Mouse (Mus musculus) Patski (cell line): ENCODE data around the gene Ttll13. TPM values are rescaled to one million over a fixed set of nuclear protein-coding genes. Genes with fewer than 3 reads are reported as not detected.

Source experiments
- ATAC-seq: fragments of 100-300 bp; one replicate; pipeline ENCODE4 v1.8.0; 2021
- CTCF ChIA-PET: fragments of 350-600 bp; sonication (Branson Sonifier 250); formaldehyde crosslinking; loops from one replicate; lab custom pipeline; 2022; ENCODE audit warnings: inconsistent platforms; lab: Charles Lee
- POLR2A ChIA-PET: fragments of 350-600 bp; sonication (Branson Sonifier 250); formaldehyde crosslinking; loops from one replicate; lab custom pipeline; 2022; ENCODE audit warnings: antibody characterized with exemption, inconsistent platforms; lab: Charles Lee
- DNase-seq: peaks from one replicate; pipeline ENCODE4 v3.0.0-alpha.2; 2011; ENCODE audit warnings: low read depth, low spot score
- H3K27me3 ChIP-seq: fragments of 371-371 bp; one replicate; pipeline ENCODE4 v1.5.1; 2021
- CTCF ChIP-seq: fragments of 100-300 bp; IDR thresholded peaks from one replicate; pipeline ENCODE4 v1.5.1; 2021
- in situ Hi-C: fragments of 300-500 bp; cut with MboI; formaldehyde crosslinking; loops from 3 replicates; pipeline ENCODE4 v1.11.1; 2018; ENCODE audit warnings: low pct_unique_long_range_greater_than_20kb, mixed read lengths
- polyA plus RNA-seq: library from polyadenylated mRNA; unstranded; gene quantifications from one replicate; pipeline ENCODE4 v1.2.3, GENCODE M21; 2021

Ttll13 gene
- polyA plus RNA-seq, 1 experiment from 2014 or later = 0.73 TPM

DNA sequence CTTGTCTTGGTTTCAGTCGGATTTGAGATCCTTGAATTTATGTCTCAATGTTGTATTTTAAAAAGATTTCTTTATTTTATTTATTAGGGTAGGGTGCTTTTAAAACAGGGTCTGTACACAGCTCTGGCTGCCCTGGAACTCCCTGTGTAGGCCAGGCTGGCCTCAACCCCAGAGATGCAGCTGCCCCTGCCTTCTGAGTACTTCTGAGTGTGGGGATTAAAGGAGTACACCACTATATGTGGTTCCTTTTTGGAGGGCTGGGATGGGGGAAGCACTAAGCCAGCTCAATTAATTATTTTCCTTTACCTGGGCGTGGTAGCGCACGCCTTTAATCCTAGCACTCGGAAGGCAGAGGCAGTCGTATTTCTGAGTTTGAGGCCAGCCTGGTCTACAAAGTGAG, 50.3 kb downstream of the Ttll13 start:
- in situ Hi-C loops = no loop called here
- POLR2A ChIA-PET = interaction anchor here (0.6 to 0.7 kb wide), 2 partner anchors 27 to 42 kb away, joined by 4 to 5 read pairs; no protein-coding TSS in a partner anchor
- ATAC-seq (no peak), DNase-seq (no peak)
- H3K27me3 ChIP-seq = no peaks in the 10 kb centered on the region
- TF ChIP-seq CTCF = no peak
- CTCF ChIA-PET = interaction anchor here (1.2 kb wide), 1 partner anchor 20 kb away, joined by 3 read pairs; no protein-coding TSS in a partner anchor

DNA sequence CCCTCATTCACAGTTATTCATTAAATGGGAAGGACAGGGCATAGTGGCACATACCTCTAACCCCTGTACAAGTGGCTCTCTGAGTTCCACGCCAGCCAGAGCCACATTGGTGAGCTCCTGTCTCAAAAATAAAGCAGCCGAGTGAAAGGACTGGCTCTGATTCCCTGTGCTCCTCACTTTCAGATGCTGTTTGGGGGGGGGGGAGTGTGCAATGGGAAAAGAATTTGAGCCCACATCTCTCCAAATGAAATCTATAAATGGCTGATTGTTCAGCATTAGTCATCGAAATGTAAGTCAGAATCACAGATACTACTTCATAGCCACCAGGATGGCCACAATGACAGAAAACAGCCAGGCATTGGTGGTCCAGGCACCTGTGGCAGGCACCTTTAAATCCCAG, 50.9 kb downstream of the Ttll13 start:
- in situ Hi-C loops = no loop called here
- ATAC-seq (no peak), DNase-seq (no peak)
- CTCF ChIA-PET = interaction anchor here (1.2 kb wide), 1 partner anchor 20 kb away, joined by 3 read pairs; no protein-coding TSS in a partner anchor
- H3K27me3 ChIP-seq = no peaks in the 10 kb centered on the region
- POLR2A ChIA-PET = interaction anchor here (0.6 to 0.7 kb wide), 2 partner anchors 26 to 41 kb away, joined by 4 to 5 read pairs; no protein-coding TSS in a partner anchor
- TF ChIP-seq CTCF = no peak

DNA sequence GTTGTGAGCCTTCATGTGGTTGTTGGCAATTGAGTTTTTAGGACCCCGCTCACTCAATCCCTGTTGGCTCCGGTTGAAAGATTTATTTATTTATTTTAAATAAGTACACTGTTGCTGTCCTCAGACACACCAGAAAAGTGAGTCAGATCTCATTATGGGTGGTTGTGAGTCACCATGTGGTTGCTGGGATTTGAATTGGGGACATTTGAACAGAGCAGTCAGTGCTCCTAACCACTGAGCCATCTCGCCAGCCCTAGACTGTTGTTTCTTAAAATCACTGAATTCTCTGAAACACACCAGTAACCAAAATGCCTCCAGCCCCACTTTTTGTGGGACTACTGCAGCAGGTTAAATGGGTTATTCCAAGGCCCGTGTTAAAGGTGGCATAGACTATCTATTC, 52.6 kb downstream of the Ttll13 start:
- CTCF ChIA-PET = no interaction called here
- no peak for ATAC-seq
- in situ Hi-C loops = no loop called here
- POLR2A ChIA-PET = no interaction called here
- peak; percentile 24 for DNase-seq
- no peak for TF ChIP-seq CTCF
- H3K27me3 ChIP-seq = no peaks in the 10 kb centered on the region

DNA sequence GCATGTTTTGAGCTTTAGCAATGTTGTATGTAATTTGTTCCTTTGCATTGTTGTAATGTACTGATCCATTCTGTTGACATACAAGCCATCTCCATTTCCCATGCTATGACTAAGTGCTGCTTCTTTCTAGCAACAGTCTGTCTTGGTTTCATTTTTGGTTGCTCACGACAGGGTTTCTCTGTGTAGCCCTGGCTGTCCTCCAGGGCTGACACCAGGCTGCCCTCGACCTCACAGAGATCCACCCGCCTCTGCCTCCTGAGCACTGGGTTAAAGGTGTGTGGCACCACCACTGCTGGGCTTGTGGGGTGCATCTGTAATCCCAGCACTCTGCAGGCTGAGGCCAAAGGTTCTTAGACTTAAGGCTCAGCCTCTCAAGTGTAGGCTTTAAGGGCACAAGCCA, 53.4 kb downstream of the Ttll13 start:
- ATAC-seq (no peak), DNase-seq (no peak)
- in situ Hi-C loops = no loop called here
- no peaks in the 10 kb centered on the region for H3K27me3 ChIP-seq
- ChIA-PET CTCF (interaction anchor here (0.9 to 1.8 kb wide), 2 partner anchors 19 to 41 kb away, joined by 3 to 4 read pairs; partner anchors contain the start of gene Unc45a), POLR2A (no interaction called here)
- no peak for TF ChIP-seq CTCF

DNA sequence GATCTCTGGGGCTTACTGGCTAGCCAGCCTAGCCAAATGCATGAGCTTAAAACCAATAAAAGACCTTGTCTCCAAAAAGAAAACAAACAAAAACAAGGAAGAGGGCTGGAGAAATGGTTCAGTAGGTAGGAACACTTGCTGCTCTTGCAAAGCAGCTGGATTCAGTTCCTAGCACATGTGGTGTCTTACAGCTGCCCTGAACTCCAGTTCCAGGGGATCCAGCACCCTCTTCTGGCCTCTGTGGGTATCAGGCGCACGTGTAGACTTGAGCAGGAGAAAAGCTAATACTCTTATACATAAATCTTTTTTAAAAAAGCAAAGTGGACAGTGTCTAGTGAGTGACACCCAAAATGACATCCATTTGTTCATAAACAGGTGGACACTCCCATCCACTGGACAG, 55.3 kb downstream of the Ttll13 start:
- no peak for DNase-seq
- POLR2A ChIA-PET = interaction anchor here (0.5 to 1.5 kb wide), 3 partner anchors 16 to 250 kb away, joined by 3 to 6 read pairs (median 4); no protein-coding TSS in a partner anchor
- no peak for TF ChIP-seq CTCF
- no peak for ATAC-seq
- in situ Hi-C loops = no loop called here
- no peaks in the 10 kb centered on the region for H3K27me3 ChIP-seq
- CTCF ChIA-PET = interaction anchor here (0.8 to 1.4 kb wide), 4 partner anchors 9 to 46 kb away, joined by 3 to 4 read pairs (median 3); no protein-coding TSS in a partner anchor

GRCm38 (mm10) chr7:80307766-80308165, 61.6 kb downstream of the Ttll13 start:
- TF ChIP-seq CTCF = no peak
- ATAC-seq (no peak), DNase-seq (no peak)
- in situ Hi-C loops = no loop called here
- CTCF ChIA-PET = no interaction called here
- no peaks in the 10 kb centered on the region for H3K27me3 ChIP-seq
- POLR2A ChIA-PET = no interaction called here

Other genes starting within 250 kb of the Ttll13 start
- gene Zfp710, start 221.6 kb upstream of the Ttll13 start, polyA plus RNA-seq = 15.9 TPM
- gene Idh2, start 131.0 kb upstream of the Ttll13 start, polyA plus RNA-seq = 679 TPM
- gene Sema4b, start 59.5 kb upstream of the Ttll13 start, polyA plus RNA-seq = 55.3 TPM
- 120 TPM for gene Cib1, start 13.6 kb upstream of the Ttll13 start, polyA plus RNA-seq
- gene Gdpgp1, start 13.5 kb upstream of the Ttll13 start, polyA plus RNA-seq = 4.0 TPM
- gene Ngrn, start 14.8 kb downstream of the Ttll13 start, polyA plus RNA-seq = 37.2 TPM
- gene Vps33b, start 23.3 kb downstream of the Ttll13 start, polyA plus RNA-seq = 24.6 TPM
- 93.8 TPM for gene Prc1, start 48.1 kb downstream of the Ttll13 start, polyA plus RNA-seq
- gene Rccd1, start 78.1 kb downstream of the Ttll13 start, polyA plus RNA-seq = 11.5 TPM
- 71.3 TPM for gene Unc45a, start 94.6 kb downstream of the Ttll13 start, polyA plus RNA-seq
- gene Hddc3, start 96.7 kb downstream of the Ttll13 start, polyA plus RNA-seq = 78.7 TPM
- 129 TPM for gene Man2a2, start 125.0 kb downstream of the Ttll13 start, polyA plus RNA-seq
- 5.6 TPM for gene Fes, start 141.6 kb downstream of the Ttll13 start, polyA plus RNA-seq
- gene Furin, start 159.1 kb downstream of the Ttll13 start, polyA plus RNA-seq = 120 TPM